Mouse (Mus musculus) cerebellum, adult 8-10 months (tissue): ENCODE measurements around the gene Krt24.
"Not testable (repeated sequence)": the region's sequence is repeated elsewhere in the genome, so short reads cannot be mapped to it uniquely, and the experiment has no call there.

Experiments used
- DNase-seq: peaks from one replicate; pipeline ENCODE4 v3.0.0; 2022

Gene Krt24

GRCm38 (mm10) chr11:99250666-99251065 is 34.4 kb downstream of the Krt24 start:
- DNase-seq, result no peak

DNA sequence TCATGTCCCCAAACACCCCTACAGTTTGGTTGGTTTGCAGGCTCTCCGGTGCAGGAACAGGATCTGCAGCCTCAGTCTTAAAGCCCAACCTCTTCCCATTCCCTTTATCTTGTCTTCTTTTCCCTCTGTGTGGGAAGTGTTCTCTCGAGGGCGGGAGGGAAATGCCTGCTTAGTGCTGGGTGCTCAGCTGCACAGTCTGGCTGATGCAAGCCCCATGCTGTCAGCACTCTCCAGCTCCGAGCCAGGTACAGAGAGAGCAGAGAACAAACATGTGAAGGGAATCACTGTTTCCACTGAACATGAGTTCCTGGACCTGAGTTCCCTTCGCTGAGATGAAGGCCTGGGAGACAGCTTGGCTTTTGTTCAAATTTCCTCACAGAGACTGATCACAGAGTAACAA is 34.8 kb downstream of the Krt24 start:
- no peak for DNase-seq

DNA sequence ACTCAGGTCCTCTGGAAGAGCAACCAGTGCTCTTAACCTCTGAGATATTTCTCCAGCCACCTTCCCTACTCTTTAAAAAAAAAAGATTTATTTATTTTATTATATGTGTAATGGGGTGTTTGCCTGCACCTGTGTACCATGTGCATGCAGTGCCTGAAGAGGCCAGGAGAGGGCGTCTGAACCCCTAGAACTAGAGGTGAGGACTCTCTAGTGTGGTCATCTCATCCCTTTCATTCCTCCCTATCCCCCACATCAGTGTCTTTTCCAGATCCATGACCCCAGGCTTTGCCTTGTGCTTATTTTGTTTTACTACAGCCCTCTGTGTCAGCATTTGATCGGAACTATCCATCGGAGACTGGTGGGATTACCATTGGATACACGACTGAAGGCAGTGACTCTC is 35.9 kb downstream of the Krt24 start:
- DNase-seq, result peak; percentile 63

DNA sequence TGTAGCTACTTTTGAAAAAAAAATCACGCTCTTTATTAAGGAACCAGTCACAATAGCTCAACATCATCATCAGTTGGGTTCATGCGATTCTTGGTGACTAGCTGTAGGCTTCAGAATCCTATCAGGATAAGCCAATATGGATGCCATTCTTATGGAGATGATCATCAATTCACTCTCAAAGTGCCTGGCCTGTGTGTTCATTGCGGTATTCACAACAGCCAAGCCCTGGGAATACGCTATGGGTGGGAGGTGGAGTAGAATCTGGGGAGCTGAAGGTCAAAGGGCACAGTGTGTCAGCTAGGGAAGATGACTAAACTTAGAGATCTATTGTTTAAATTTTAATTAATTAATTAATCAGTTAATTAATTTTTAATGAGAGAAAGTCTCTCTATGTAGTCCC is 37.1 kb downstream of the Krt24 start:
- no peak for DNase-seq

- not testable (repeated sequence) for DNase-seq
Measured at GRCm38 (mm10) chr11:99244519-99244918, 40.5 kb downstream of the Krt24 start.

DNA sequence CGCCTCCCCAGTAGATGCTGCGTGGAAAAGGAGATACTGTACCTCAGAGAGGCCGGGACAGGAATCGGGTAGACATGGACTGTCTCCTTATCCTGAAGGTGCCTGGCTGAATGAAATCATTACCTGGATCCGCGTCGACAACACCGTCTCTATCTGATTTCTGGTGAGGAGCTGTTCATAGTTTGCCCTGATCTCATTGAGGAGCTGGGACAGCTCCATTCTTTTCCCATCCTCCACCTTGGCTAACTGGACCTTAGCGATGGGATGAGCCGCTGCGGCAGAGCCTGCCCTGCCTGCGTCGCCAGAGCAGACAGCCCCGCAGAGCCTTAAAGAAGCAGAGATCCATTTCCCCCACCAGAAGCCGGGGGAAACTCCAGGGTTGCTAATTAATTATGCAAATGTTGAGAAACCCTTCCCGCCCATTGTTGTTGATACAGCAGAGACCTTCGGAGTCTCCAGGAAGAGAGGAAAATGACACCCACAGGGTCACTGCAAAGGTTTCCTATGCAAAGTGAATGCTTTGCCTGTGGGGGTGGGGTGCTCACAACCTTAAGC is 41.2 kb downstream of the Krt24 start, which contains the start of gene Krt222:
Gene Krt222, minus strand, starts transcription at position 266 of the 555 bp plus-strand sequence.
- DNase-seq, result peak; percentile 73

GRCm38 (mm10) chr11:99243200-99243819 is 41.8 kb downstream of the Krt24 start:
- no peak for DNase-seq

DNA sequence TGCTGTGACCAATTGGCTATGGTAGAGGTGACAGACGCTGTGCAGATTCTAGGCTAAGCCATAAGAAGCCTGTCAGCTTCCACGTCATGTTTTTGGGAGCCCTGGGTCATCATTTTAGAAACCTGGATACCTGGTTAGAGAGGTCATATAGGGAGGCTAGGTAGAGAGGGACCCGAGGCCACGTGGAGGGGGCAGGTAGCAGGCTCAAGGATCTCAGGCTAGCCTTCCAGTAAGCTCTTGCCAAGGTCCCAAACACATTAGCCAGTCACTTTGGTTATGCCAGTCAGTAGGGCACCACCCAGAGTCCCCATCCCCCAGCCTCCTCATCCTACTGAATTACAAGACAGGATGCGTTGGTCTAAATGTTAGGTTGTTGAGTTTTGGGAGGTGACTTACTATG is 43.0 kb downstream of the Krt24 start:
- no peak for DNase-seq

DNA sequence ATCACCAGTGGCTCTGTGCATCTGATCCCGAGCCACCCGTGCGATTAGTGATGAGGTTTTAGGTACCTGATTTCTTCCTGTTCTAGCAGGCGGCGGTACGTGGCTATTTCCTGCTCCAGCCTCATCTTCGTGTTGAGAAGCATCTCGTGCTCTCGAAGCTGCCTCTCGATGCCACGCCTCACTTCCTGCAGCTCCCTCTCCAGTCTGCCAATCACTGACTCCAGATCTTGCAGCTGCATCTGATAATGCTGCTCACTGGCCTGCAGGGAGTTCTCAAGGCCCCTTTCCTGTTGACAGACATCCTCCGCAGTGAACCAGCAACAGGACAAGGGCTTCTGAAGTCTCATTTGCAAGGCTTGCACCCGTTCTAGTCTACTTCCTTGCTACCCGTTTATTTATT is 46.6 kb downstream of the Krt24 start:
- DNase-seq, result no peak

- no peak for DNase-seq
Measured at GRCm38 (mm10) chr11:99231049-99231816, 53.8 kb downstream of the Krt24 start.

- peak; percentile 79 for DNase-seq
Measured at GRCm38 (mm10) chr11:99230261-99231048, 54.6 kb downstream of the Krt24 start, which contains the start of gene Smarce1. Gene Smarce1 (minus strand): TSS chr11:99231017.
